Mouse (Mus musculus) limb, embryonic 15.5 days (tissue): ENCODE measurements around the gene Zfp467. TPM values are rescaled to one million over a fixed set of nuclear protein-coding genes. Genes with fewer than 3 reads are reported as not detected.

Experiments
- ATAC-seq: fragments of 200-750 bp; cut with Nextera tagmentation; 2 replicates; pipeline ENCODE4 v1.8.0; 2017; ENCODE audit warnings: low read depth, moderate TSS enrichment; ENCODE audit not compliant: insufficient number of reproducible peaks, low FRiP score, low TSS enrichment
- H3K27ac ChIP-seq: fragments of 300-500 bp; sonication (generic); 2 replicates; pipeline ENCODE4 v1.5.1; 2015; ENCODE audit warnings: moderate library complexity, mild to moderate bottlenecking, inconsistent platforms
- H3K27me3 ChIP-seq: fragments of 300-500 bp; sonication (generic); 2 replicates; pipeline ENCODE4 v1.6.1; 2015; ENCODE audit warnings: inconsistent platforms
- H3K36me3 ChIP-seq: fragments of 300-500 bp; sonication (generic); 2 replicates; pipeline ENCODE4 v1.6.1; 2015; ENCODE audit warnings: inconsistent platforms
- H3K4me1 ChIP-seq: fragments of 300-500 bp; sonication (generic); 2 replicates; pipeline ENCODE4 v1.6.1; 2015; ENCODE audit warnings: inconsistent platforms
- H3K4me2 ChIP-seq: fragments of 300-500 bp; sonication (generic); 2 replicates; pipeline ENCODE4 v1.6.1; 2015; ENCODE audit warnings: mild to moderate bottlenecking, inconsistent platforms
- H3K4me3 ChIP-seq: fragments of 300-500 bp; sonication (generic); 2 replicates; pipeline ENCODE4 v1.5.1; 2015; ENCODE audit warnings: mild to moderate bottlenecking, inconsistent platforms
- H3K9ac ChIP-seq: fragments of 300-500 bp; sonication (generic); 2 replicates; pipeline ENCODE4 v1.6.1; 2015; ENCODE audit warnings: inconsistent platforms
- H3K9me3 ChIP-seq: fragments of 300-500 bp; sonication (generic); 2 replicates; pipeline ENCODE4 v1.6.1; 2016; ENCODE audit warnings: inconsistent platforms
- WGBS: fragments of 180-500 bp; shearing (Covaris S2); methylation state at CpG from one replicate; pipeline ENCODE4 v1.1.7; 2015; 5-methylcytosine and 5-hydroxymethylcytosine counted together
- polyA plus RNA-seq: library from polyadenylated mRNA; unstranded; fragments of >200 nt; fragmentation: Nextera tagmentation; extraction: Ambion mirVana; gene quantifications from 2 replicates; pipeline ENCODE4 v1.2.1, GENCODE M21; 2015

The Zfp467 gene
- 23.6 and 25.4 TPM in 2 replicates for polyA plus RNA-seq

DNA sequence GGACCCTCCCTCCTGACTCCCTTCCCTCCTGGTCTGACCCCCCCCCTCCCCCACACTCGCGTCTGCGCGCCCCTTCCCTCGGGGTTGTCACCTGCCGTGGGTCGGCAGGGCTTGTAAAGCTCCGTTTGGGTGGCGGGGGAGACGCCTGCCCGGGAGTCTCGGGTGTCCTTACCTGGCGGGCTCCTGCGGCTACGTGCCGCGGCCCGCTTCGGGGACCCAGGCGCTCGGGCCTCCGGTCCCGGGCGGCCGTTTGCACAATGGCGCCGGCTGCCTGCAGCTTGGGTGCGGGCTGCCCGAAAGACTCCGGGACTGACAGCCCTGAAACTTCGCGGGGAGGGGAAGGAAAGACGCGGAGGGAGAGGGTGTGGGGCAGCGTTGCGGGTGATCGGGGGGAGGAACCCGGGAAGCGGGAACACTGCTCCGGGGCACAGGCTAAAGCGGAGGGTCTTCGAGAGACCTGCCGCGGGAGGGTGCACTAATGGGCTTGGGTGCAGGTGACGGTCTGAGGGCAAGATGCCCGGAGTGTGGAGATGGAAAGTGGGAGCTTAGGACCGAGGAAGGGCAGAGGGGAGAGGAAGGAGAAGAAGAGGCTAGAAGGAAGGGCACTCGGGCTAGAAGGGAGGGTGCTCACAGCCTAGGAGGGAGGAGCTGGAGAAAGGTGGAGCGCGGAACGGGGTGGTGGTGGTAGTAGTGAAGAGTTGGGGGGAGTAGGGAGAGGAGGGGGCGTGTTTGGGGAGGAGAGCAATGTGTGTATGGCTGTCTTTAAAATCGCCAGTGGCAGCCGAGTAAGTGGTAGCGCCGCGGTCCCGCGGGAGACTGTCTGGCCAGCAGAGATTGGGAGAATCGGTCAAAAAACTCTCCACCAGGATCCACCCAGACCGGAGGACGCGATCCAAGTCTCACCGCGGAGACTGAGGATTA is at the start of gene Zfp467:
Zfp467 (minus strand) TSS at position 645 of the 921 bp plus-strand sequence.
- ATAC-seq, result peak; percentile 54; the same call in 1 of the 2 replicates
- H3K9me3 ChIP-seq, result no peaks in the 10 kb centered on the region
- WGBS, result under 1% methylated on average over 64 of the region's 65 CpGs
- no peaks in the 10 kb centered on the region for H3K27me3 ChIP-seq
- peak within 1 kb of the TSS; percentile 82 for H3K4me2 ChIP-seq
- H3K9ac ChIP-seq, result peak within 1 kb of the TSS; percentile 83
- peaks cover 17% of the 10 kb centered on the region for H3K36me3 ChIP-seq
- peak within 1 kb of the TSS; percentile 71 for H3K4me3 ChIP-seq
- peak within 1 kb of the TSS; percentile 94 for H3K27ac ChIP-seq
- peaks cover 25% of the 10 kb centered on the region for H3K4me1 ChIP-seq

- Histone ChIP-seq H3K27me3 (no peaks in the 10 kb centered on the region), H3K4me1 (peaks cover 6% of the 10 kb centered on the region), H3K4me2 (no peak overlapping the region), H3K27ac (no peak overlapping the region), H3K36me3 (no peaks in the 10 kb centered on the region), H3K9me3 (no peaks in the 10 kb centered on the region), H3K4me3 (no peak overlapping the region), H3K9ac (no peak overlapping the region)
- 28% methylated on average over 8 of the region's 8 CpGs for WGBS
- ATAC-seq, result no peak
These were observed 47.6 kb upstream of the Zfp467 start for GRCm38 (mm10) chr6:48493136-48493730.

DNA sequence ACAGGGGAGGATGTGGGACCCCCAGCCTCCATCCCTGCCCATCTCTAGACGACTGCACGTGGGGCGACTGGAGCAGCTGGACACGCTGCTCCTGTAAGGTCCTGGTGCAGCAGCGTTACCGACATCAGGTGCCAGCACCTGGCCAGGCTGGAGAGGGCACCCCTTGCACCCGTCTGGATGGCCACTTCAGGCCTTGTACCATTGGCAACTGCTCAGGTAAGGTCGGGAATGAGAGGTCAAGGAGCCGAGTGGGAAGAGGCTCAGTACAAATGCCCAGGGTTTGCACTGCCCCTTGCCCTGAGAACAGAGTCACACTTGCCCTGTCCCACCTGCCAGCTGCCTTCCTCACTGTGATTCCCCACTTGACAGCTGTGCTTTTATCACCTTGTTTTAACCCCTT is 45.7 kb upstream of the Zfp467 start:
- Histone ChIP-seq H3K4me3 (no peak overlapping the region), H3K9ac (no peak overlapping the region), H3K36me3 (no peaks in the 10 kb centered on the region), H3K4me2 (no peak overlapping the region), H3K27me3 (no peaks in the 10 kb centered on the region), H3K9me3 (no peaks in the 10 kb centered on the region), H3K27ac (no peak overlapping the region), H3K4me1 (peaks cover 15% of the 10 kb centered on the region)
- ATAC-seq, result no peak
- 60% methylated on average over 9 of the region's 9 CpGs for WGBS

DNA sequence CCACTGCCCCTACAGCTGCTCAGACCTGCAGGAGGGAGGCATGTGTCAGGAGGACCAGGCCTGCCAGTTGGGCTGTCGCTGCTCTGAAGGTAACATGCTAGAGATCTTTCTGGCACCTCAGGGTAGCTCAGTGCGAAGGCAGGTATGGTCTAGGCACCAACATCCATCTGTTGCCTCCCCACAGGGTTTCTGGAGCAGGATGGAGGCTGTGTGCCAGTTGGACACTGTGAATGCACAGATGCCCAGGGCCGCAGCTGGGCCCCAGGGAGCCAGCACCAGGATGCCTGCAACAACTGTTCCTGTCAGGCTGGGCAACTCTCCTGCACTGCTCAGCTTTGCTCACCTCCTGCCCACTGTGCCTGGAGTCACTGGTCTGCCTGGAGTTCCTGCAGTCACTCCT is 44.1 kb upstream of the Zfp467 start:
- no peak overlapping the region for H3K4me3 ChIP-seq
- H3K27me3 ChIP-seq, result no peaks in the 10 kb centered on the region
- H3K36me3 ChIP-seq, result no peaks in the 10 kb centered on the region
- WGBS, result 83% methylated on average over 3 of the region's 3 CpGs
- H3K9ac ChIP-seq, result no peak overlapping the region
- H3K4me2 ChIP-seq, result no peak overlapping the region
- H3K27ac ChIP-seq, result no peak overlapping the region
- no peaks in the 10 kb centered on the region for H3K9me3 ChIP-seq
- peaks cover 15% of the 10 kb centered on the region for H3K4me1 ChIP-seq
- ATAC-seq, result no peak

DNA sequence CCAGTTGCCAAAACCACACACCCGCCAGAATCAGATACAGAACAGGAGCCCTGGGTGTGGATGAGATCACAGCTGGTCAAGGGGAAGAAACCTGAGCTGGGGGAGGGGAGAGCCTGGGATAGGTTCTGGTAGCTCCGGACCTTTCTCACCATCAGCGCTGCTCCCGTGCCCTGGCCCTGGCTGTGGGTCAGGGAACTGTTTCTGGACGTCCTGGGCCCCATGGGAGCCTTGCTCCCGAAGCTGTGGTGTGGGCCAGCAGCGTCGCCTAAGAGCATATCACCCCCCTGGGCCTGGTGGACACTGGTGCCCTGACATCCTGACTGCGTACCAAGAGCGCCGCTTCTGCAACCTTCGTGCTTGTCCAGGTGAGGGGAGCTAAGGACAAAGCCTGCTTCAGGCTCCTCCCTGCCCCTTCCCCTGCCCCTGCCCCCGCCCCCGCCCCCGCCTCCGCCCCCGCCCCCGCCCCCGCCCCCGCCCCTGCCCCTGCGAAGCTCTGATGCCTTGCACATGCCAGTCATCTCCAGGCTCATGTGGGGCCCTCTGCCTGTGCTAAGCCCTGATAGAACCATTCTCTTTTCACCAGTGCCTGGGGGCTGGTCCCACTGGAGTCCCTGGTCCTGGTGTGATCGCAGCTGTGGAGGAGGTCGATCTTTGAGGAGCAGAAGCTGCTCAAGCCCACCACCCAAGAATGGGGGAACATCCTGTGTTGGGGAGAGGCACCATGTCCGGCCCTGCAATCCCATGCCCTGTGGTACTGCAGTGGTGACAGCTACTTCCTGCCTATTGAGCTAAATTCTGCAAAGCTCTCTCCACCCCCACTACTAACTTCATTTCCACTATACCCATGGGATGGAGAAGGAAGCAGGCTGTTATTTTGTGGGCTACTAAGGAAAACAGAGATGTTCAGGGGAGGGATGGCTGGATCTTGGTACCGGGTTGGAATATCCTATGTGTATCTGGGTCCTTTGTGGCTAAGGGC is 42.4 kb upstream of the Zfp467 start:
- 13% methylated on average over 16 of the region's 25 CpGs for WGBS
- Histone ChIP-seq H3K9me3 (no peaks in the 10 kb centered on the region), H3K4me2 (peak overlapping the region; percentile 73), H3K27me3 (no peaks in the 10 kb centered on the region), H3K36me3 (no peaks in the 10 kb centered on the region), H3K4me3 (peak overlapping the region; percentile 39), H3K9ac (0 out of 2 replicates have a peak overlapping the region, but pooled peaks have one; percentile 26), H3K27ac (0 out of 2 replicates have a peak overlapping the region, but pooled peaks have one; percentile 11), H3K4me1 (peaks cover 20% of the 10 kb centered on the region)
- no peak for ATAC-seq

GRCm38 (mm10) chr6:48482501-48482900 is 36.9 kb upstream of the Zfp467 start:
- Histone ChIP-seq H3K4me2 (no peak overlapping the region), H3K4me1 (peaks cover 19% of the 10 kb centered on the region), H3K27me3 (no peaks in the 10 kb centered on the region), H3K27ac (no peak overlapping the region), H3K36me3 (no peaks in the 10 kb centered on the region), H3K9me3 (no peaks in the 10 kb centered on the region), H3K9ac (no peak overlapping the region), H3K4me3 (no peak overlapping the region)
- WGBS, result 65% methylated on average over 5 of the region's 5 CpGs
- ATAC-seq, result no peak

DNA sequence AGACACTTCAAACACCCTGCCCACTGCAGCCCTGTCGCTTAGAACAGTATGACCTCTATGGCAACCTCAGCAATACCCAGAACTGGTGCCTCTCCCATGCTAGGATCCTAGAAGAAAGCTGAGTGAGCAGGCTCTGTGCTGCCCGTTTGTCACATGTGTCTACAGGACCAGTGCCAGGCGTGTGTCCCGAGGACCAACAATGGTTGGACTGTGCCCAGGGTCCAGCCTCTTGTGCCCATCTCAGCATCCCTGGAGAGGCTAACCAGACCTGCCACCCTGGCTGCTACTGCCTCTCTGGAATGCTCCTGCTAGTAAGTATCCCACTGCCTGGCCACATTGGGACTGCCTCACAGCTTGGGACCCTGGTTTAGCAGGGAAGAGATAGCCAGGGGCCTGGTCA is 32.8 kb upstream of the Zfp467 start:
- Histone ChIP-seq H3K9me3 (no peaks in the 10 kb centered on the region), H3K27ac (no peak overlapping the region), H3K36me3 (no peaks in the 10 kb centered on the region), H3K4me3 (no peak overlapping the region), H3K4me2 (no peak overlapping the region), H3K9ac (no peak overlapping the region), H3K4me1 (peaks cover 17% of the 10 kb centered on the region), H3K27me3 (no peaks in the 10 kb centered on the region)
- ATAC-seq, result no peak
- 84% methylated on average over 4 of the region's 4 CpGs for WGBS

DNA sequence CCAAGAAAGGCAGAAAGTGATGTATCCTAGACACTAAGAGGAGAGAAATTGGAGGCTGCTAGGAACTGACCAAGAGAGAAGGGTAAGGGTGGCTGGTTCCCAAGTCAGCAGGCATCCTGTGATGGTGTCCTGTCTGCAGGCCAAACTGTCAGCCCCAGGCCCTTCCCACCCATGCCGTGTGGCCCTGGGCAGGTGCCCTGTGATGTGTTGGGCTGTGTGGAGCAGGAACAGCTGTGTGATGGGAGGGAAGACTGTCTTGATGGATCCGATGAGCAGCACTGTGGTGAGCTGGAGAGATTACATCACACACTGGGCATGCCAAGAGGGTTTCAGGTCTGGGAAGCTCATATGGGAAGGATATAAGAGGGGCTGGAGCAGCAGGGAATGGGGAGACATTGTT is 25.1 kb upstream of the Zfp467 start:
- H3K4me3 ChIP-seq, result no peak overlapping the region
- no peaks in the 10 kb centered on the region for H3K4me1 ChIP-seq
- no peaks in the 10 kb centered on the region for H3K36me3 ChIP-seq
- no peak overlapping the region for H3K4me2 ChIP-seq
- no peaks in the 10 kb centered on the region for H3K9me3 ChIP-seq
- no peak for ATAC-seq
- WGBS, result 84% methylated on average over 2 of the region's 2 CpGs
- H3K27me3 ChIP-seq, result no peaks in the 10 kb centered on the region
- H3K27ac ChIP-seq, result no peak overlapping the region
- H3K9ac ChIP-seq, result no peak overlapping the region

DNA sequence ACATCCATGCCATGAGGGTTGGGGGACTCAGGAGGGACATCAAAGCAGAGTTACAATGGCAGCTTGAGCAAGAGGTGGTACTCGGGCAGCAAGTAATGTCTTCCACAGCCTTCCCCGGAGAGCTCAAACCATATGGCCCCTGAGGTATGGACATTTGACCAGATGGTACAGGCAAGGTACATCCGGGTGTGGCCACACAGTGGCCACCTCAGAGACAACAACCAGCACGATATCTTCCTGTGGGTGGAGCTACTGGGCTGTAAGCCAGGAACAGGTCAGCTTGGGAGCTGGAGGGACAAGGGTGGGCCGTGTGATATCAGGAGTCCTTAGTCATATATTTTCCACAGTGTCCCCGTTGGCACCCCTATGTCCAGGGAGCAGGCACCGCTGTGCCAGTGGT is 21.9 kb upstream of the Zfp467 start:
- Histone ChIP-seq H3K4me1 (no peaks in the 10 kb centered on the region), H3K27ac (no peak overlapping the region), H3K36me3 (no peaks in the 10 kb centered on the region), H3K9ac (no peak overlapping the region), H3K4me3 (no peak overlapping the region), H3K9me3 (no peaks in the 10 kb centered on the region), H3K27me3 (no peaks in the 10 kb centered on the region), H3K4me2 (no peak overlapping the region)
- WGBS, result 75% methylated on average over 7 of the region's 7 CpGs
- no peak for ATAC-seq

- H3K36me3 ChIP-seq, result no peaks in the 10 kb centered on the region
- no peaks in the 10 kb centered on the region for H3K9me3 ChIP-seq
- H3K4me3 ChIP-seq, result no peak overlapping the region
- H3K27ac ChIP-seq, result no peak overlapping the region
- ATAC-seq, result no peak
- H3K4me2 ChIP-seq, result no peak overlapping the region
- no peaks in the 10 kb centered on the region for H3K27me3 ChIP-seq
- 29% methylated on average over 6 of the region's 6 CpGs for WGBS
- no peak overlapping the region for H3K9ac ChIP-seq
- no peaks in the 10 kb centered on the region for H3K4me1 ChIP-seq
These were observed 21.1 kb upstream of the Zfp467 start for GRCm38 (mm10) chr6:48466715-48467114.

- no peak overlapping the region for H3K9ac ChIP-seq
- no peak overlapping the region for H3K27ac ChIP-seq
- H3K27me3 ChIP-seq, result no peaks in the 10 kb centered on the region
- H3K4me2 ChIP-seq, result no peak overlapping the region
- H3K36me3 ChIP-seq, result no peaks in the 10 kb centered on the region
- H3K9me3 ChIP-seq, result no peaks in the 10 kb centered on the region
- WGBS, result 88% methylated on average over 13 of the region's 13 CpGs
- no peaks in the 10 kb centered on the region for H3K4me1 ChIP-seq
- ATAC-seq, result no peak
- H3K4me3 ChIP-seq, result no peak overlapping the region
These were observed 19.5 kb upstream of the Zfp467 start for GRCm38 (mm10) chr6:48464966-48465679.
